Mouse (Mus musculus) liver, embryonic 14.5 days (tissue): ENCODE measurements around the gene Capn15. TPM values are rescaled to one million over a fixed set of nuclear protein-coding genes. Genes with fewer than 3 reads are reported as not detected.

Source experiments
- ATAC-seq: fragments of 200-750 bp; cut with Nextera tagmentation; 2 replicates; pipeline ENCODE4 v1.8.0; 2017; ENCODE audit warnings: moderate number of reproducible peaks, mild to moderate bottlenecking, moderate library complexity; ENCODE audit not compliant: insufficient read depth
- DNase-seq, 3 experiments: peaks; one replicate each; pipeline ENCODE4 v3.0.0-alpha.2; 2012 to 2013; ENCODE audit warnings: low read depth in 3 of 3, low spot score in 3 of 3
- H3K27ac ChIP-seq: fragments of 300-500 bp; sonication (generic); 2 replicates; pipeline ENCODE4 v1.5.1; 2014; ENCODE audit warnings: moderate library complexity, mild to moderate bottlenecking, control low read depth, inconsistent platforms
- H3K27me3 ChIP-seq: fragments of 300-500 bp; sonication (generic); 2 replicates; pipeline ENCODE4 v1.6.1; 2014; ENCODE audit warnings: mild to moderate bottlenecking, low read length, moderate library complexity; ENCODE audit not compliant: control insufficient read depth, insufficient read depth
- H3K36me3 ChIP-seq: fragments of 300-500 bp; sonication (generic); replicated peaks from 2 replicates; pipeline ENCODE4 v1.6.1; 2014; ENCODE audit warnings: low read depth; ENCODE audit not compliant: control insufficient read depth, insufficient read depth
- H3K4me1 ChIP-seq, 2 experiments: fragments of 200-500 bp in 1 of 2; fragments of 300-500 bp in 1 of 2; sonication (generic) in 1 of 2; replicated peaks; 2 replicates each; pipeline ENCODE4 v1.6.1; 2012 to 2014; ENCODE audit warnings: antibody characterized with exemption in 1 of 2, inconsistent platforms in 1 of 2, low read length in 1 of 2; ENCODE audit not compliant: control insufficient read depth in 2 of 2, insufficient read depth in 2 of 2
- H3K4me2 ChIP-seq: fragments of 300-500 bp; sonication (generic); 2 replicates; pipeline ENCODE4 v1.6.1; 2014; ENCODE audit warnings: low read depth, mild to moderate bottlenecking, control low read depth, moderate library complexity
- H3K4me3 ChIP-seq, 2 experiments: fragments of 200-500 bp in 1 of 2; fragments of 300-500 bp in 1 of 2; sonication (generic) in 1 of 2; 2 replicates each; pipeline ENCODE4 v1.5.1; 2012 to 2014; ENCODE audit warnings: low read depth in 2 of 2, low read length in 2 of 2, mild to moderate bottlenecking in 2 of 2, control low read depth in 1 of 2, inconsistent platforms in 1 of 2, moderate library complexity in 1 of 2; ENCODE audit not compliant: insufficient read depth in 1 of 2
- H3K9ac ChIP-seq: fragments of 300-500 bp; sonication (generic); replicated peaks from 2 replicates; pipeline ENCODE4 v1.6.1; 2014; ENCODE audit warnings: mild to moderate bottlenecking, control low read depth, moderate library complexity
- H3K9me3 ChIP-seq: fragments of 300-500 bp; sonication (generic); 2 replicates; pipeline ENCODE4 v1.6.1; 2016; ENCODE audit warnings: low read length, mixed read lengths; ENCODE audit not compliant: control insufficient read depth
- CTCF ChIP-seq: IDR thresholded peaks from 2 replicates; pipeline ENCODE4 v1.5.1; 2016; ENCODE audit warnings: antibody characterized with exemption, low read depth, control low read depth
- EP300 ChIP-seq: IDR thresholded peaks from 2 replicates; pipeline ENCODE4 v1.6.1; 2016; ENCODE audit warnings: antibody characterized with exemption, low read depth
- WGBS: fragments of 180-500 bp; shearing (Covaris S2); extraction: QIAGEN DNeasy Blood & Tissue Kit; methylation state at CpG from one replicate; pipeline ENCODE4 v1.1.7; 2014; ENCODE audit not compliant: insufficient replicate concordance; 5-methylcytosine and 5-hydroxymethylcytosine counted together
- polyA plus RNA-seq, 2 experiments: library from polyadenylated mRNA; depleted of rRNA in 1 of 2; stranded (reverse) in 1 of 2; unstranded in 1 of 2; fragments of >200 nt; fragmentation: Nextera tagmentation in 1 of 2; extraction: Ambion mirVana in 1 of 2; gene quantifications; 2 replicates each; pipeline versions ENCODE4 v1.2.1 to v1.2.3; 2012 to 2014

Capn15 gene
- polyA plus RNA-seq, 2 experiments, result 7.7 to 8.3 TPM

GRCm38 (mm10) chr17:25984556-25985305 lies 865 bp downstream of the Capn15 start:
- Histone ChIP-seq H3K9me3 (no peaks in the 10 kb centered on the region), H3K4me2 (peak overlapping the region; percentile 87), H3K36me3 (no peaks in the 10 kb centered on the region), H3K4me1 (peaks cover 17 to 27% of the 10 kb centered on the region in 2 experiments), H3K4me3 (peak overlapping the region; percentile 67 to 86), H3K27ac (peak overlapping the region; percentile 5; the same call in 1 of the 2 replicates), H3K9ac (peak overlapping the region; percentile 86), H3K27me3 (no peaks in the 10 kb centered on the region)
- TF ChIP-seq CTCF (0 out of 2 replicates have a peak, but pooled peaks have one; percentile 11), EP300 (no peak)
- no peak for DNase-seq
- ATAC-seq, result peak; percentile 11; the same call in 1 of the 2 replicates
- 9% methylated on average over 17 of the region's 17 CpGs for WGBS

- Histone ChIP-seq H3K9ac (no peak overlapping the region), H3K4me2 (peak overlapping the region; percentile 87), H3K4me3 (peak overlapping the region; percentile 67 to 86), H3K9me3 (no peaks in the 10 kb centered on the region), H3K4me1 (peaks cover 17 to 33% of the 10 kb centered on the region in 2 experiments), H3K27ac (no peak overlapping the region), H3K36me3 (no peaks in the 10 kb centered on the region), H3K27me3 (no peaks in the 10 kb centered on the region)
- no peak for DNase-seq
- ATAC-seq, result no peak
- no peak for TF ChIP-seq EP300
- 94% methylated on average over 1 of the region's 1 CpGs for WGBS
Observed at GRCm38 (mm10) chr17:25984066-25984465, 1.5 kb downstream of the Capn15 start.

- TF ChIP-seq CTCF, result no peak
- no peak for TF ChIP-seq EP300
- ATAC-seq (no peak), DNase-seq (no peak)
- H3K9ac ChIP-seq, result no peak overlapping the region
- no peak overlapping the region for H3K4me2 ChIP-seq
- 82% methylated on average over 3 of the region's 3 CpGs for WGBS
- peaks cover 17 to 33% of the 10 kb centered on the region in 2 experiments for H3K4me1 ChIP-seq
- H3K27me3 ChIP-seq, result no peaks in the 10 kb centered on the region
- H3K36me3 ChIP-seq, result no peaks in the 10 kb centered on the region
- no peak overlapping the region for H3K27ac ChIP-seq
- no peak overlapping the region for H3K4me3 ChIP-seq
- no peaks in the 10 kb centered on the region for H3K9me3 ChIP-seq
Observed at GRCm38 (mm10) chr17:25982913-25983312, 2.7 kb downstream of the Capn15 start.

- TF ChIP-seq CTCF (no peak), EP300 (no peak)
- no peak overlapping the region for H3K4me3 ChIP-seq
- H3K27ac ChIP-seq, result no peak overlapping the region
- 81% methylated on average over 5 of the region's 5 CpGs for WGBS
- no peaks in the 10 kb centered on the region for H3K36me3 ChIP-seq
- H3K4me1 ChIP-seq, result peaks cover 17 to 33% of the 10 kb centered on the region in 2 experiments
- no peak for ATAC-seq
- H3K9ac ChIP-seq, result no peak overlapping the region
- no peak for DNase-seq
- no peaks in the 10 kb centered on the region for H3K27me3 ChIP-seq
- no peaks in the 10 kb centered on the region for H3K9me3 ChIP-seq
- H3K4me2 ChIP-seq, result no peak overlapping the region
Observed at GRCm38 (mm10) chr17:25980854-25981253, 4.7 kb downstream of the Capn15 start.

GRCm38 (mm10) chr17:25979829-25980738 lies 5.5 kb downstream of the Capn15 start:
- WGBS, result 69% methylated on average over 5 of the region's 5 CpGs
- TF ChIP-seq EP300, result no peak
- peaks cover 17 to 33% of the 10 kb centered on the region in 2 experiments for H3K4me1 ChIP-seq
- no peak overlapping the region for H3K4me3 ChIP-seq
- DNase-seq (no peak), ATAC-seq (no peak)
- no peak overlapping the region for H3K9ac ChIP-seq
- H3K36me3 ChIP-seq, result no peaks in the 10 kb centered on the region
- H3K9me3 ChIP-seq, result no peaks in the 10 kb centered on the region
- H3K27ac ChIP-seq, result no peak overlapping the region
- H3K4me2 ChIP-seq, result no peak overlapping the region
- H3K27me3 ChIP-seq, result no peaks in the 10 kb centered on the region
